Mouse (Mus musculus) limb, embryonic 10.5 days (tissue): ENCODE results near the gene Olfr904. TPM values are rescaled to one million over a fixed set of nuclear protein-coding genes. Genes with fewer than 3 reads are reported as not detected.
"Not testable (repeated sequence)": the region's sequence is repeated elsewhere in the genome, so short reads cannot be mapped to it uniquely, and the experiment has no call there.

Source experiments
- DNase-seq: peaks from one replicate; pipeline ENCODE4 v3.0.0-alpha.2; 2017; ENCODE audit warnings: low spot score
- H3K27ac ChIP-seq: fragments of 300-500 bp; sonication (generic); 2 replicates; pipeline ENCODE4 v1.5.1; 2016; ENCODE audit warnings: mild to moderate bottlenecking
- H3K27me3 ChIP-seq: fragments of 300-500 bp; sonication (generic); 2 replicates; pipeline ENCODE4 v1.6.1; 2016; ENCODE audit warnings: low read depth, mild to moderate bottlenecking; ENCODE audit not compliant: poor library complexity, severe bottlenecking
- H3K36me3 ChIP-seq: fragments of 300-500 bp; sonication (generic); 2 replicates; pipeline ENCODE4 v1.6.1; 2016; ENCODE audit warnings: mild to moderate bottlenecking, moderate library complexity
- H3K4me1 ChIP-seq: fragments of 300-500 bp; sonication (generic); 2 replicates; pipeline ENCODE4 v1.6.1; 2016
- H3K4me3 ChIP-seq: fragments of 300-500 bp; sonication (generic); 2 replicates; pipeline ENCODE4 v1.5.1; 2016; ENCODE audit warnings: mild to moderate bottlenecking, moderate library complexity
- H3K9me3 ChIP-seq: fragments of 300-500 bp; sonication (generic); replicated peaks from 2 replicates; pipeline ENCODE4 v1.6.1; 2016; ENCODE audit warnings: mild to moderate bottlenecking
- WGBS: fragments of 180-500 bp; shearing (Covaris S2); methylation state at CpG from one replicate; pipeline ENCODE4 v1.1.7; 2016; 5-methylcytosine and 5-hydroxymethylcytosine counted together
- polyA plus RNA-seq: library from polyadenylated mRNA; unstranded; fragments of >200 nt; fragmentation: Nextera tagmentation; extraction: Ambion mirVana; gene quantifications from 2 replicates; pipeline ENCODE4 v1.2.1, GENCODE M21; 2016

Olfr904 gene
- polyA plus RNA-seq = not detected in 2 replicates

- H3K4me1 ChIP-seq = no peaks in the 10 kb centered on the region
- no peaks in the 10 kb centered on the region for H3K9me3 ChIP-seq
- H3K36me3 ChIP-seq = no peaks in the 10 kb centered on the region
- DNase-seq = no peak
- no peaks in the 10 kb centered on the region for H3K27me3 ChIP-seq
- H3K4me3 ChIP-seq = no peak within 1 kb of the TSS
- H3K27ac ChIP-seq = no peak within 1 kb of the TSS
Observed at GRCm38 (mm10) chr9:38462844-38463243, at the start of gene Olfr904. Olfr904 (plus strand) TSS chr9:38463144.

- not testable (repeated sequence) for H3K4me1 ChIP-seq, H3K4me3 ChIP-seq, H3K36me3 ChIP-seq, H3K27me3 ChIP-seq, H3K9me3 ChIP-seq, H3K27ac ChIP-seq
- DNase-seq = peak; percentile 47
- 94% methylated on average over 14 of the region's 14 CpGs for WGBS
Observed at GRCm38 (mm10) chr9:38413502-38413901, 49.4 kb upstream of the Olfr904 start.

- Histone ChIP-seq H3K4me3 (no peak overlapping the region), H3K36me3 (no peaks in the 10 kb centered on the region), H3K9me3 (no peaks in the 10 kb centered on the region), H3K27me3 (no peaks in the 10 kb centered on the region), H3K4me1 (no peaks in the 10 kb centered on the region), H3K27ac (no peak overlapping the region)
- DNase-seq = no peak
Observed at GRCm38 (mm10) chr9:38423801-38424200, 39.1 kb upstream of the Olfr904 start.

- H3K36me3 ChIP-seq = no peaks in the 10 kb centered on the region
- no peaks in the 10 kb centered on the region for H3K4me1 ChIP-seq
- no peak overlapping the region for H3K27ac ChIP-seq
- no peak overlapping the region for H3K4me3 ChIP-seq
- no peaks in the 10 kb centered on the region for H3K27me3 ChIP-seq
- no peaks in the 10 kb centered on the region for H3K9me3 ChIP-seq
- DNase-seq = no peak
- 62% methylated on average over 1 of the region's 1 CpGs for WGBS
Observed at GRCm38 (mm10) chr9:38427026-38427425, 35.9 kb upstream of the Olfr904 start.

GRCm38 (mm10) chr9:38429155-38429554 lies 33.8 kb upstream of the Olfr904 start, which contains the start of gene Olfr901:
Olfr901 (plus strand) TSS chr9:38429455.
- 82% methylated on average over 1 of the region's 1 CpGs for WGBS
- Histone ChIP-seq H3K4me3 (no peak within 1 kb of the TSS), H3K27me3 (no peaks in the 10 kb centered on the region), H3K27ac (no peak within 1 kb of the TSS), H3K9me3 (no peaks in the 10 kb centered on the region), H3K36me3 (no peaks in the 10 kb centered on the region), H3K4me1 (no peaks in the 10 kb centered on the region)
- DNase-seq = no peak

GRCm38 (mm10) chr9:38447352-38447751 lies 15.6 kb upstream of the Olfr904 start, which contains the start of gene Olfr902:
Olfr902 (plus strand) TSS chr9:38447652.
- DNase-seq = no peak
- Histone ChIP-seq H3K9me3 (no peaks in the 10 kb centered on the region), H3K4me3 (no peak within 1 kb of the TSS), H3K36me3 (no peaks in the 10 kb centered on the region), H3K27me3 (no peaks in the 10 kb centered on the region), H3K27ac (no peak within 1 kb of the TSS), H3K4me1 (no peaks in the 10 kb centered on the region)
- WGBS = 90% methylated on average over 5 of the region's 5 CpGs

DNA sequence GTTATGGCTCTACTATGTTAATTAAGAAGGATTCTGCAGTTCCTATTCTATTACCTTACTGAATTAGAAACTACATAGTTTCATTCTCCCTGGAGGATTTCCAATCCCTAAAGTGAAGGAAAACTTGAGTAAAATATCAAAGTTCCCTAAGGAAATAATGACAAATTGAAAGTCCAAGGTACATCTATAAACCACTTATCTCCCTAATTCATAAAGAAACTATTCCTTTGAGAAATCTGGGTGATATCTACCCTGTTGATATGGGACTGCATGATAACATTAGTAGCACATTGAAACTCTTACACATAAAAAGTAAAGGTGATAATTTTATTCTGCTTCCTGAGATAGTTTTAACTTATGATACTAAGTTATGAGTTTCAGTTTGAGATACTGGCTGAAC lies 7.9 kb downstream of the Olfr904 start, which contains the start of gene Olfr905:
Olfr905 (plus strand) TSS at position 301 of the 400 bp plus-strand sequence.
- Histone ChIP-seq H3K4me3 (no peak within 1 kb of the TSS), H3K36me3 (no peaks in the 10 kb centered on the region), H3K9me3 (no peaks in the 10 kb centered on the region), H3K27ac (no peak within 1 kb of the TSS), H3K4me1 (no peaks in the 10 kb centered on the region), H3K27me3 (no peaks in the 10 kb centered on the region)
- DNase-seq = no peak

DNA sequence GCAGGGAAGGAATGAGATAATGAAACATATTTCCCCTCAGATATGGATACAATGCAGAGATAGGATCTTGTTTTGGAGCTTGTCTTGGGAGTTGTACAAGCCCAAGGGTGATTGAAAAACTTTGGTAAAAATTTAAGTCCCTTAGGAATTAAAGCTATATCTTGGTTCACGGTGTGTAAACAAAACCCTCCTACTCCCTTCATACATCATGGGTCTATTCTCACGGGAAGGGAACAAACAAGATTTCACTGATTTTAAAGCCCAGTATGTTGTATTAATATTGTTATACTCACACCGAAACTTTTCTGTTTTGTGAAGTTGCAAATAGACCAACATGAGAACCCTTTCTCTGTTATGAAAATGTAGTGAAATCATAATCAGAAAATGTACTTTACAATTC lies 23.8 kb downstream of the Olfr904 start, which contains the start of gene Olfr906:
Olfr906 (plus strand) TSS at position 301 of the 400 bp plus-strand sequence.
- no peak for DNase-seq
- no peaks in the 10 kb centered on the region for H3K27me3 ChIP-seq
- no peaks in the 10 kb centered on the region for H3K9me3 ChIP-seq
- H3K36me3 ChIP-seq = no peaks in the 10 kb centered on the region
- no peak within 1 kb of the TSS for H3K4me3 ChIP-seq
- no peaks in the 10 kb centered on the region for H3K4me1 ChIP-seq
- WGBS = 87% methylated on average over 3 of the region's 3 CpGs
- no peak within 1 kb of the TSS for H3K27ac ChIP-seq

DNA sequence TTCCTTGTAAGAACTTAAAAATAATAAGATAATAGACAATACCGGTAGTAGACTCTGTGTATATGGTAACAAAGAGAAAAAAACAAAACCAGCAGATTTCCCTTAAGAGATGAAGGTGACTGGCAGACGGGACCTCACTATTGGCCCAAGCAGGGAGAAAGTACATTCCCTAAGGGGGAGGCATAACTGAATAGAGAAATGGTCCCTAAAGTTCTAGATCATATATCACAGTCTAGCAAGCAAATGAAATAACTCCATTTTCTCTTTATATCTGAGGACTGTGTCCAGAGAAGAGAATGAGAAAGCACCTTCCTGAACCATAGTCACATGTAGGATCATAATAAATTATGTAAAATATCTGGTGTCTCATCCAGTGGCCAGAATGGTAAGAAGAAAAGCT lies 32.6 kb downstream of the Olfr904 start, which contains the start of gene Olfr907:
Olfr907 (plus strand) TSS at position 301 of the 400 bp plus-strand sequence.
- H3K27me3 ChIP-seq = no peaks in the 10 kb centered on the region
- H3K9me3 ChIP-seq = no peaks in the 10 kb centered on the region
- H3K36me3 ChIP-seq = no peaks in the 10 kb centered on the region
- WGBS = 88% methylated on average over 2 of the region's 2 CpGs
- no peaks in the 10 kb centered on the region for H3K4me1 ChIP-seq
- no peak for DNase-seq
- no peak within 1 kb of the TSS for H3K27ac ChIP-seq
- H3K4me3 ChIP-seq = no peak within 1 kb of the TSS

DNA sequence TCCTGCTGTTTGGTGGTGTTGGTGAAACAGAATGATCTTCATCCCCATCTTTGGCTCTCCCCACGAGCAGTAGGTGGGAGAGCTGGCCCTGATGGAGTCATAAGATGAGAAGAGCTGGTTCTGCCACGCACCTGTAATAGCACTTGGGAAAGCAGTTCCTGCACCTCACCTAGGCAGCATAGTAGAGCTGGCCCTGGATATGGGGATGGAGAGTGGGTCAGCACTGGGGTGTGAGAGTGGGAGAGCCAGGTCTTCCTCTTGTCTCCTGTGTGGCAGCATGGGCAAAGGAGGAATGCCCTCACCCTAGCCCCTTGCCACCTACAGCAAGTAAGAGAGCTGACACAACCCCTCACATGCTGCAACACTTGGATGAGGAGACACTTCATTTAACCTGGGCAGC lies 49.4 kb downstream of the Olfr904 start:
- 90% methylated on average over 2 of the region's 2 CpGs for WGBS
- no peaks in the 10 kb centered on the region for H3K9me3 ChIP-seq
- no peak overlapping the region for H3K4me3 ChIP-seq
- no peaks in the 10 kb centered on the region for H3K27me3 ChIP-seq
- no peaks in the 10 kb centered on the region for H3K4me1 ChIP-seq
- H3K36me3 ChIP-seq = no peaks in the 10 kb centered on the region
- no peak for DNase-seq
- no peak overlapping the region for H3K27ac ChIP-seq

Other genes with a start within 250 kb of the Olfr904 start
- gene Olfr894, start 245.1 kb upstream of the Olfr904 start, polyA plus RNA-seq = not detected in 2 replicates
- gene Olfr143, start 210.4 kb upstream of the Olfr904 start, polyA plus RNA-seq = not detected in 2 replicates
- gene Olfr895, start 195.3 kb upstream of the Olfr904 start, polyA plus RNA-seq = not detected in 2 replicates
- not detected in 2 replicates for gene Olfr896-ps1, start 172.0 kb upstream of the Olfr904 start, polyA plus RNA-seq
- gene Olfr25, start 134.1 kb upstream of the Olfr904 start, polyA plus RNA-seq = not detected in 2 replicates
- not detected in 2 replicates for gene Olfr898, start 114.7 kb upstream of the Olfr904 start, polyA plus RNA-seq
- gene Olfr250, start 96.2 kb upstream of the Olfr904 start, polyA plus RNA-seq = not detected in 2 replicates
- not detected in 2 replicates for gene Olfr251, start 86.1 kb upstream of the Olfr904 start, polyA plus RNA-seq
- gene Olfr147, start 61.4 kb upstream of the Olfr904 start, polyA plus RNA-seq = not detected in 2 replicates
- not detected in 2 replicates for gene Olfr901, start 33.7 kb upstream of the Olfr904 start, polyA plus RNA-seq
- not detected in 2 replicates for gene Olfr902, start 15.5 kb upstream of the Olfr904 start, polyA plus RNA-seq
- not detected in 2 replicates for gene Olfr905, start 8.0 kb downstream of the Olfr904 start, polyA plus RNA-seq
- not detected in 2 replicates for gene Olfr906, start 23.9 kb downstream of the Olfr904 start, polyA plus RNA-seq
- gene Olfr907, start 32.7 kb downstream of the Olfr904 start, polyA plus RNA-seq = not detected in 2 replicates
- gene Olfr911-ps1, start 58.4 kb downstream of the Olfr904 start, polyA plus RNA-seq = not detected in 2 replicates
- not detected in 2 replicates for gene Olfr910, start 74.7 kb downstream of the Olfr904 start, polyA plus RNA-seq
- not detected in 2 replicates for gene Olfr912, start 117.0 kb downstream of the Olfr904 start, polyA plus RNA-seq
- gene Olfr913, start 129.6 kb downstream of the Olfr904 start, polyA plus RNA-seq = not detected in 2 replicates
- gene Olfr914, start 142.0 kb downstream of the Olfr904 start, polyA plus RNA-seq = not detected in 2 replicates
- not detected in 2 replicates for gene Olfr916, start 196.7 kb downstream of the Olfr904 start, polyA plus RNA-seq
- not detected in 2 replicates for gene Olfr917, start 202.7 kb downstream of the Olfr904 start, polyA plus RNA-seq
- gene Olfr918, start 211.5 kb downstream of the Olfr904 start, polyA plus RNA-seq = not detected in 2 replicates
- not detected in 2 replicates for gene Olfr919, start 240.5 kb downstream of the Olfr904 start, polyA plus RNA-seq